Mouse (Mus musculus): ENCODE measurements around the gene L3mbtl1.

L3mbtl1 gene

DNA sequence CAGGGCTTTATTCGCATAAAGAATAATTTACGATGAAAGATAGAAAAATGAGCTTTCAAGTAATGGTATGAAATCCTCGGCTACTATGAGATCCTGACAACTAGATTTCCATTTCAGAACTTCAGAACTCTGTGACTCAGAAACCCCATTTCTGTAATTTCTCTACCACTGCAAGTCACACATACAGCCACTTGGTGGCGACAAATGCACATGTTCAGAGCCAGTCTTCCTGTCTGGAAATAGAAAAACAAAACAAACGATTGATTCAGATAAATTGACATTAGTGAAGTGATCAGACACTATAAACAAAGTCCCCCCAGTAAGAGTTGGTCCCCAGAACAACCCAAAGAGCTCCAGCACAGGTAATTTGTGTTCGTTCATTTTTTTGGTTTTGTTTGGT, 21.1 kb upstream of the L3mbtl1 start:
- no peaks in the 10 kb centered on the region for H3K36me3 ChIP-seq (ENCODE audit: insufficient read depth, low read length)
- TF ChIP-seq POU5F1 (IDR thresholded peaks at IDR 0.05; ENCODE audit: borderline replicate concordance, low read length) (no peak), CTCF (conservative IDR thresholded peaks at IDR 0.05; ENCODE audit: low read length) (peak; percentile 91), NANOG (IDR thresholded peaks at IDR 0.05; ENCODE audit: borderline replicate concordance, low read length) (no peak)
- no peak overlapping the region for H3K4me3 ChIP-seq (replicated peaks; ENCODE audit: low read length)
- peaks cover 30% of the 10 kb centered on the region for H3K4me1 ChIP-seq (replicated peaks; ENCODE audit: low read depth, low read length)
- peaks cover 7% of the 10 kb centered on the region for H3K9me3 ChIP-seq (ENCODE audit: low read length)
- peaks cover 8% of the 10 kb centered on the region for H3K27me3 ChIP-seq (ENCODE audit: insufficient read depth, low read length)

DNA sequence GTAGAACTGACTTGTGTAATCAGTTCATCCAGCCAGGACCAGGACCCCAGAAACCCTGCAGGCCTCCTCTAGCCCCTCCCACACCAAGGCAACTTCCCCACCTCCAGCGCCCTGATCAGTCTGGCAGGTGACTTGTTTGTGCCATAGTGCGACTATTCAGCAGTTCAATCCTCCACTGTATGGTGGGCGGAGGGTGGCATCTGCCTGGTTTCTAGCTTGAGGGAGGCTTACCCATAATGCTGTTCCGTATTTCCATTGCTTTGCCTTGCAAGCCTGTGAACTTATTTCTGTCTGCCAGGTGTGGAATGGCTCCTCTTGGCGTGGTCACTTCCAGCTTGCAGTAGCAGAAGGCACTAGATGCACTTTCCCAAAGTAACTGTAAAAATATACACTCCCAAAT, 20.4 kb upstream of the L3mbtl1 start:
- peaks cover 7% of the 10 kb centered on the region for H3K9me3 ChIP-seq (ENCODE audit: low read length)
- H3K4me3 ChIP-seq (replicated peaks; ENCODE audit: low read length): peak overlapping the region; percentile 53
- H3K36me3 ChIP-seq (ENCODE audit: insufficient read depth, low read length): no peaks in the 10 kb centered on the region
- H3K4me1 ChIP-seq (replicated peaks; ENCODE audit: low read depth, low read length): peaks cover 33% of the 10 kb centered on the region
- TF ChIP-seq CTCF (conservative IDR thresholded peaks at IDR 0.05; ENCODE audit: low read length) (no peak), NANOG (IDR thresholded peaks at IDR 0.05; ENCODE audit: borderline replicate concordance, low read length) (no peak), POU5F1 (IDR thresholded peaks at IDR 0.05; ENCODE audit: borderline replicate concordance, low read length) (no peak)
- peaks cover 5% of the 10 kb centered on the region for H3K27me3 ChIP-seq (ENCODE audit: insufficient read depth, low read length)

DNA sequence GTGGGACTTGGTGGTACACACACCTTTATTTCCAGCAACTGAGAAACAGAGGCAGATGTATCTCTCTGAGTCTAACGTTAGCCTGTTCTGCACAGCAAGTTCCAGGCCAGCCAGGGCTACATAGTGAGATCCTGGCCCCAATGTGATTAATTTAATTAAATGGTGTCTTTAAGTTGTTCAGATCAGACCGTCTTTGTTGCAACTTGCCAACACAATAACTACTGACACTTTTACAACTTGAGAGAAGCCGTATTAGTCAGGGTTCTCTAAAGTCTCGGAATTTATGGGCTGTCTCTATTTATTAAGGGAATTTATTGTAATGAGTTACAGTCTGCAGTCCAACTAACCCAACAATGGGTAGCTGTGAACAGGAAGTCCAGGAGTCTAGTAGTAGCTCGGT, 19.1 kb upstream of the L3mbtl1 start:
- Histone ChIP-seq H3K4me3 (replicated peaks; ENCODE audit: low read length) (no peak overlapping the region), H3K9me3 (ENCODE audit: low read length) (no peaks in the 10 kb centered on the region), H3K27me3 (ENCODE audit: insufficient read depth, low read length) (peaks cover 5% of the 10 kb centered on the region), H3K4me1 (replicated peaks; ENCODE audit: low read depth, low read length) (peaks cover 45% of the 10 kb centered on the region), H3K36me3 (ENCODE audit: insufficient read depth, low read length) (no peaks in the 10 kb centered on the region)
- TF ChIP-seq NANOG (IDR thresholded peaks at IDR 0.05; ENCODE audit: borderline replicate concordance, low read length): no peak
- TF ChIP-seq POU5F1 (IDR thresholded peaks at IDR 0.05; ENCODE audit: borderline replicate concordance, low read length): no peak
- no peak for TF ChIP-seq CTCF (conservative IDR thresholded peaks at IDR 0.05; ENCODE audit: low read length)

DNA sequence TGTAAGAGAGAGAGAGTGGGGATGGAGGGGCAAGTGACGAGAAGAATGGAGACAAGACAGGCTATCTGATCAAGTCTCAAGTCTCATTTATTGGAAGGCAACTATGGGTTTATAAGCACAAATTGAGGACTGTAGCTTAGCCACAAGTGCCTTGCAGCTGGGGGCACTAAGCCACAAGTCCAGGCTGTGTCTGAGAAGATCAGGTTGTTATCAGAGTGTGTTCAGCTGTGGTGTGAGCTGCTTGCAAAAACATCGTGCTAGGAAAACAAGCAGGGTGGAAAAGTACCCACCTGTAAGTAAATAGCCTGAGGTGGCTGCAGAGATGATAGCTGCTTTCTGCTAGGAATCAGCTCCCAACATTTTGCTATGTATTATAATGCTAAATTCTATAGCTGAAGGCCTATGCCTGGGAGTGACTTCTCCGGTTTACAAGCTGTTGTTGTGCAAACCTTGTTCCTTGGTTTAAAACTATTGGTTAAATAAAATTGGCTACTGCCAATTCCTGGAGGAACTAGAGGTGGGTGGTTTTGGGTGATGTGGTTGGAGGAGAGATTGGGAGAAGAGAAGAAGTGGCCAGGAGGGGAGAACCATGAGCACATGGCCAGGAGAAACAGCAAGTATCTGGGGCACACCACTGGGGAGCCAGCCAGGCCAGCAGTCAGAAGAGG, 15.2 kb upstream of the L3mbtl1 start:
- H3K9me3 ChIP-seq (ENCODE audit: low read length): no peaks in the 10 kb centered on the region
- peak overlapping the region; percentile 61 for H3K4me3 ChIP-seq (replicated peaks; ENCODE audit: low read length)
- peaks cover 6% of the 10 kb centered on the region for H3K36me3 ChIP-seq (ENCODE audit: insufficient read depth, low read length)
- H3K27me3 ChIP-seq (ENCODE audit: insufficient read depth, low read length): no peaks in the 10 kb centered on the region
- TF ChIP-seq POU5F1 (IDR thresholded peaks at IDR 0.05; ENCODE audit: borderline replicate concordance, low read length): no peak
- TF ChIP-seq CTCF (conservative IDR thresholded peaks at IDR 0.05; ENCODE audit: low read length): no peak
- no peak for TF ChIP-seq NANOG (IDR thresholded peaks at IDR 0.05; ENCODE audit: borderline replicate concordance, low read length)
- peaks cover 56% of the 10 kb centered on the region for H3K4me1 ChIP-seq (replicated peaks; ENCODE audit: low read depth, low read length)

DNA sequence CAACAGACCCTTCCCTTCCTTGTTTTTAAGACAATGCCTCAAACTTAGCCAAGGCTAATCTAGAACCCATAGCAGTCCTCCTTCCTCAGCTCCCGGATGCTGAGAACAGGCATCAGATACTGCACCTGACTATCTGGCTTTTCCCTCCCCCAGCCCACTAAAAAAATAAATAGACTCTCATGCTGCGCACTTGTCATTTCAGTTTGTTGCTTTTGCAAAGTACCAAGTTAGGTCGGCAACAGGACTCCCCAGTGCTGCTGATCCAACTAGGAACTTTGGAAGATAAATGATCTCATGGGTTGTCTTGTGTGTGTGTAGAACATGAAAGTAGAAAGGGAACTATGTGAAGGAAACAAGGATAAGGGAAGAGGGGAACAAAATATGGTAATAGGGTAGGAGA, 13.6 kb upstream of the L3mbtl1 start:
- Histone ChIP-seq H3K36me3 (ENCODE audit: insufficient read depth, low read length) (peaks cover 22% of the 10 kb centered on the region), H3K27me3 (ENCODE audit: insufficient read depth, low read length) (no peaks in the 10 kb centered on the region), H3K9me3 (ENCODE audit: low read length) (no peaks in the 10 kb centered on the region), H3K4me1 (replicated peaks; ENCODE audit: low read depth, low read length) (peaks cover 60% of the 10 kb centered on the region), H3K4me3 (replicated peaks; ENCODE audit: low read length) (0 out of 2 replicates have a peak overlapping the region, but pooled peaks have one; percentile 61)
- TF ChIP-seq NANOG (IDR thresholded peaks at IDR 0.05; ENCODE audit: borderline replicate concordance, low read length) (no peak), CTCF (conservative IDR thresholded peaks at IDR 0.05; ENCODE audit: low read length) (no peak), POU5F1 (IDR thresholded peaks at IDR 0.05; ENCODE audit: borderline replicate concordance, low read length) (no peak)

DNA sequence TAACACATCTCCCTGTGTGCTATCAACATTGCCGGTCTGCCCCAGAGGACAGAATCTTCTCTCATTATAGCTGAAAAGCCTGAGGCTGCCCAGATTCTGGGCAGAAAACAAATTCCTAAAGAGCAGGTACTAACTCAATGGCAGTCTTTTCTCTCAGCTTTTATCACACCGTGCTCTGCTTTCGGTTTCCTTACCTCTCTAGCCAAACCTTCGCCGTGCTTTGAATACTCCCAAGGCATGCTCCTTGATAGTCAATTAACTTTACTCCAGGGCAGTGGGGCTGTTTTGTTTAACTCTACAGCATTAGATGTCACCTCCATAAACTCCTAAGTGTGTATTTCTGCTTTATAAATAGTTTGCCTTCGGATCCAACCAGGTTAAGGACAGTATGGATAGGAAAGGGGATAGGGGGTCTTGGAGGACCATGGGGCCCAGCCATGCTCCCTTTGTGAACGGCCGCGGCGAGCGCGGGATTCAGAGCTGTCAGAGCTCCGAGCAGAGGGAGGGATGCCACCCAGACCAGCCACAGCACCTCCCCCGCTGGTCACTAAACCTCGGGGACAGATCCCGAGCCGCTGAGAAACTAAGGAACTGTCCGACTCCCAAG, 12.7 kb upstream of the L3mbtl1 start:
- H3K9me3 ChIP-seq (ENCODE audit: low read length): no peaks in the 10 kb centered on the region

DNA sequence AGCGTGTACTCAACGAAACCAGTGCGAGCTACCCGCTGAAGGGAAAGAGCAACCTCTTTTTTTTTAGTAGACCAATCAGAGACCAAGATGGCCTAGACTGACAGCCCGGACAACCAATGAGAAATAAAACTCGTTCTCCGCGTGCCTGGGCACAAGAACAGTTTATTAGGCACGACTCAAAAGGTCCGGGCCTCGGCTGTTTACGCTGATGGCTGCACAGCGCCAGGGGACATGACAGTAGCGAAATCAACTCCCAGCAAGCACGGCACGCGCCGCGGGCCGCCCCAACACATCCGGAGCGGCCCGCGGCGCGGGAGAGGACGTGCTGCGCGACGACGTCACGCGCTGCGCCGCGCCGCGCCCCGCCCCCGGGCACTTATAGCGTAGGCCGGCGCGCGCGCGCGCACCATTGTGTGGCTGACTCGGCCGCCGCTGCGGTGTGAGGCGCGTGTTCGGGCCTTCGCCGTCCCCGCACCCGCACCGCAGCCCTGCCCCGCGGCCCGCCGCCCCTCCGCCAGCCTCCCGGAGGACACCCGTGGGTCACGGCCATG, 12.1 kb upstream of the L3mbtl1 start, which contains the start of gene Srsf6:
Gene Srsf6, plus strand, starts transcription at position 406 of the 551 bp plus-strand sequence.
- H3K27me3 ChIP-seq (ENCODE audit: insufficient read depth, low read length): no peaks in the 10 kb centered on the region
- TF ChIP-seq CTCF (conservative IDR thresholded peaks at IDR 0.05; ENCODE audit: low read length) (no peak), NANOG (IDR thresholded peaks at IDR 0.05; ENCODE audit: borderline replicate concordance, low read length) (no peak), POU5F1 (IDR thresholded peaks at IDR 0.05; ENCODE audit: borderline replicate concordance, low read length) (no peak)
- H3K4me3 ChIP-seq (replicated peaks; ENCODE audit: low read length): peak within 1 kb of the TSS; percentile 95
- peaks cover 37% of the 10 kb centered on the region for H3K36me3 ChIP-seq (ENCODE audit: insufficient read depth, low read length)
- H3K4me1 ChIP-seq (replicated peaks; ENCODE audit: low read depth, low read length): peaks cover 71% of the 10 kb centered on the region
- H3K9me3 ChIP-seq (ENCODE audit: low read length): no peaks in the 10 kb centered on the region

More for the DNA sequence above, 12.7 kb upstream of the L3mbtl1 start:
- no peaks in the 10 kb centered on the region for H3K27me3 ChIP-seq (ENCODE audit: insufficient read depth, low read length)
- H3K4me3 ChIP-seq (replicated peaks; ENCODE audit: low read length): peak overlapping the region; percentile 95
- peaks cover 67% of the 10 kb centered on the region for H3K4me1 ChIP-seq (replicated peaks; ENCODE audit: low read depth, low read length)
- no peak for TF ChIP-seq CTCF (conservative IDR thresholded peaks at IDR 0.05; ENCODE audit: low read length)
- TF ChIP-seq NANOG (IDR thresholded peaks at IDR 0.05; ENCODE audit: borderline replicate concordance, low read length): no peak
- TF ChIP-seq POU5F1 (IDR thresholded peaks at IDR 0.05; ENCODE audit: borderline replicate concordance, low read length): no peak
- H3K36me3 ChIP-seq (ENCODE audit: insufficient read depth, low read length): peaks cover 32% of the 10 kb centered on the region

Measured in E14TG2a.4 (cell line).